Mouse (Mus musculus) C2C12 (cell line): Measurements from ENCODE around the gene Rhox4g.
"Not testable (repeated sequence)": the region's sequence is repeated elsewhere in the genome, so short reads cannot be mapped to it uniquely, and the experiment has no call there.

Experiments used
- CEBPB ChIP-seq: IDR thresholded peaks from one replicate; pipeline ENCODE4 v1.6.1; 2011; ENCODE audit warnings: low read depth, mild to moderate bottlenecking, control low read depth, moderate library complexity
- CTCF ChIP-seq: IDR thresholded peaks from one replicate; pipeline ENCODE4 v1.5.1; 2011; ENCODE audit not compliant: control insufficient read depth, insufficient read depth, insufficient read length
- MAX ChIP-seq: IDR thresholded peaks from one replicate; pipeline ENCODE4 v1.6.1; 2011; ENCODE audit warnings: mild to moderate bottlenecking, control low read depth
- MYOD1 ChIP-seq: IDR thresholded peaks from one replicate; pipeline ENCODE4 v1.6.1; 2011; ENCODE audit warnings: low read depth; ENCODE audit not compliant: control insufficient read depth, insufficient read length
- MYOG ChIP-seq: IDR thresholded peaks from one replicate; pipeline ENCODE4 v1.6.1; 2011; ENCODE audit not compliant: control insufficient read depth, insufficient read length; ENCODE audit errors: extremely low read depth
- USF1 ChIP-seq: IDR thresholded peaks from one replicate; pipeline ENCODE4 v1.6.1; 2011; ENCODE audit warnings: low read depth, mild to moderate bottlenecking, control low read depth, moderate library complexity

DNA sequence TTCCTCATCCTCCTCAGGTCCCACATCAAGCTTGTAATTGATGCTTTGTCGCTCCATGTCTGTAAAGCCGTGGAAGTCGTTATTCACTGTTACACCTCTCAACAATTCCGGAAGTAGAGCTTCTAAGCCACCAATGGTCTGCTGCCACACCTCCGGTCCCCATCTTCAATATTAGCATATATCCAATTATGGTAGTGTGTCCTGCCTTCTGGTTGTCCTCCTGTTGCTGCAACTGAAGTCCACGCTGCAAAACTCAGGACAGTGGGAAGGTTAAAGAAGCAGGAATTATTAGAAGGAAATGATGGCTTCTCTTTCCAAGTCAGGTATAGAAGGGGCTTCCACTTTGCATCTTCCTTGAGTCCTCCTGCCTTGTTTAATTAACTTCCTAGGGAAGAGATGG, 7.8 kb downstream of the Rhox4g start, which contains the start of gene Rhox2g:
- TF ChIP-seq MAX, CTCF, MYOG, CEBPB, USF1, MYOD1: not testable (repeated sequence)
